Mouse (Mus musculus) lung, postnatal 4 days (tissue): ENCODE results near the gene Son.
A peak's percentile ranks its signal among the peaks of the same experiment; 100 is the strongest.

ENCODE experiments used
- DNase-seq, 2 experiments: peaks; one replicate each; pipeline ENCODE4 v3.0.0; 2021

The Son gene

DNA sequence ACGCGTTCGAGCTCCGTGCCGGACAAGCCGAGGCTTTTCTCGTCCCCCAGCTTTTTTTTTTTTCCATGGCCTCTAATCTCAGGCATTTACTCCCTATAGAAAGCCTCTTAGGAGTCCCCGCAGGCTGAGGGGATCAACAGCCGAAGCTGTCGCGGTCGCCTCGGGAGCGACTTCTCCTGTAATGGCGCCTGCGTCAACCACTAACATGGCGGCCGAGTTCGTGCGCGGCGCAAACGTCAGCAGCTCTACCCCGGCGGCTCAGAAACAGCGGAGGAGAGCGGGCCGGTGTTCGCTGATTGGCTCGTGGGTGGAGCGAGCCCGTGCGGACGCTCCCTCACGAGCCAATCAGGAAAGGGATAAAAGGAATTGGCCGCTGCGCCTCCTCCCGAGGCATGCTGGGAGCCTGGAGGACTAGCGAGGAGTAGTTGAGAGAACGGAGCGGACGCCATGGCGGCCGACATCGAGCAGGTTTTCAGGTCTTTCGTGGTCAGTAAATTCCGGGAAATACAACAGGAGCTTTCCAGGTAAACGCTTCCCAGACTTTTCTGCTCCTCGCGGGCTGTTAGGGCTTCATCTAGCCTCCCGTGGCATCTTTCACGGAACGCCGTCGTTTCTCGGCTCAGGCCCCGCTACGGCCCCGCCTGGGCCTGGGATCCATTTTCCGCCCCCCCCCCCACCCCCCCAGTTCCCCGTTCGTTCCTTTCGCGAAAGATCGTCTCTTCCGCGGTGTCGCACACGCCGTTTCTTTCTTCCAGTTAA, at the start of gene Son:
TSS of gene Son (plus strand) at position 46 of the 759 bp plus-strand sequence.
- peak; percentile 96 to 99 for DNase-seq

DNA sequence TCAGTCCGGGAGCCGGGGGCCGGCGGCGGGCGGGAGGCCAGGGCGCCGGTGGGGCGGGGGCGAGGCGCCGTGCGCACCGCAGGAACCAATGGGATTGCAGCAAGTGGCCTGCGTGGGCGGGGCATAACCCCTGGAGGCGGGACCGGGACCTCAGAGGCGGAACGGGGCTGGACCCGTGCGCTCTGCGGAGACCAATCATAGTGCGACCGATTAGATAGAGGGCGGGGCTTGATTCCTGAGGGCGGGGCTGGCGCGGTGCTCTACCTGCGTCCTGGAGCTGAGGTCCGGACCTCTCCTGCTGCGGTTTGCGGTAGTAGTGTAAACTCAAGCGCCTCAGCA, 49.7 kb upstream of the Son start, which contains the start of gene Tmem50b:
TSS of gene Tmem50b (minus strand) at position 129 of the 339 bp plus-strand sequence.
- DNase-seq = peak; percentile 99

DNA sequence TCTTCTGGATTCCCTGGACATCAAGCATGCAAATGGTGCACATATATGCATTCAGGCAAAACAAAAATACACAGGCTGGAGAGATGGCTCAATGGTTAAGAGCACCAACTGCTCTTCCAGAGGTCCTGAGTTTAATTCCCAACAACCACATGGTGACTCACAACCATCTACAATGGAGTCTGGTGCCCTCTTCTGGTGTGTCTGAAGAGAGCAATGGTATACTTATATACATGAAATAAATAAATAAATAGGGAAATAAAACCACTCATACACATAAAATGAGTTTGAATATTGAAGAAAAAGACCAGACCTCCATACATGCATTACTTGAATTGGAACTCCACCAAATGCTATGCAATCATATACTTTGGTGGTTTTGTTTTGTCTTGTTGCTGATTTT, 48.1 kb upstream of the Son start:
- DNase-seq = no peak

DNA sequence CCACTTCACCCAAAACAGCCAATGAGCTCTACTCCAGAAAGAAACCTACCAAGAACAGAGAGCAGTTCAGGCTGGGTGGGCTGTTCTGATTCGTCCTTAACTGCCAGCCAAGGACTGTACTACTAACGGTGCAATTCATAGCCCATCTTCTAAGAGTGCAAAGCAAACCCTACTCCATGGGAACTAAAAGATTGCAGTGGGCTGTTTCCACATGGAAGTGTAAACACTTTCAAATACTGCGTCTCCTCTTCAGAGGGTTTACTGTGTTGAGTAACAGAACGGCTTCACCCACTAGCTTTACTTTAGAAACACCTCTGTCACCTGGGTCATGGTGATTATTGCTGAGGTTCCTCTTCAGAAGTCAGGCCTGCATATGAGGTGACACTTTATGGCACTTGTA, 46.2 kb upstream of the Son start:
- no peak for DNase-seq

DNA sequence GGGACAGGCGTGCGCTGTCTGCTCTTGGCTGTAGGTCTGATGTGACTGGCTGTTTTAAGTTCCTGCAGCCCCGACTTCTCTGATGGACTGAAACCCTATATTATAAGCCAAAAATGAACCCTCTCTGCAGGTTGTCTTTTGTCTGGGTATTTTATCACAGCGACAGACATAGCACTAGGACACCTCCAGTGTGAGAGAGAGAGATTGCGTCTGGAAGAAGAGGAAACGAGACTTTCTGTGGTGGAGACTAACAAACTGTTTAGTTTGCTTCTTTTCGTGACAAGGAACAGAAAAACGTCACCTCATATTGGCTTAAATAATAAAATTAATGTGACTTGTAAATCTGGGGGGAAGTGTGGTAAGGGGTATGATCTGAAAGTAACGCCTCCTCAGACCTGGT, 45.6 kb upstream of the Son start:
- no peak for DNase-seq

DNA sequence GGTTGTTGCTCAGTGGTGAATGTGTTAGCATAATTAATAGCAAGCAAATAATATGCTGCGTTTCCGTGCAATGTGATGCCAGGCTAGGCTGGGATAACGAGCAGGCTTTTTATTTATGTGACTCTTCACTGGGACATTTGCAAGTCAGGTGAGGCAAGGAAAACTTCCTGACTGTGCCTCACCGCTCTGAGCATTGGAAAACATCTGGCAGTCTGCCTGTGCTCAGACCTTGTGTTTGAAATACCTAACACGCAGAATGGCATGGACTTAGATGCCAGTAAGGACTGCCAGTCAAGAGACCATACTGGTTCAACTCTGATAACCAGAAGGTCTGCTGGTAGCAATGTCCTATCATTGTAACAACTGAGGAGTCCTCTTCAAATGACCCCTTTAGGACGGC, 42.1 kb upstream of the Son start:
- no peak for DNase-seq

DNA sequence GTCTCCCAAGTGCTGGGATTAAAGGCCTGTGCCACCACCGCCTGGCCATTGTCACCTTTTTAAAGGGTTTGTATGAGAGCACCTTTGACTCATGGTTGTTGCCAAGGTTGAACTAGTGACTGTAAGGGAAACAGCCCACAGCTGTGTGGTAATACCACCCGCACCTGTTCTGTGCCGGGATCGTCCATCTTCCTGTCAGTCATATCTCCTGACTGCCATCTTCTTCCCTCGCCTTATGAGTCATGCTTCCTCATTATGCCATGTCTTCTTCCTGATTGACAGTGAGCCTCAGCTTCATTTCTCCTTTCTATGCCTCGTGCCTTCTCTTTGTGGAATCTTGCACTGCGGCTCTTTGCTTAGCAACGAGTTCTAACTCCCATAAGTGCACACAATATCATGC, 40.3 kb upstream of the Son start:
- DNase-seq = no peak

DNA sequence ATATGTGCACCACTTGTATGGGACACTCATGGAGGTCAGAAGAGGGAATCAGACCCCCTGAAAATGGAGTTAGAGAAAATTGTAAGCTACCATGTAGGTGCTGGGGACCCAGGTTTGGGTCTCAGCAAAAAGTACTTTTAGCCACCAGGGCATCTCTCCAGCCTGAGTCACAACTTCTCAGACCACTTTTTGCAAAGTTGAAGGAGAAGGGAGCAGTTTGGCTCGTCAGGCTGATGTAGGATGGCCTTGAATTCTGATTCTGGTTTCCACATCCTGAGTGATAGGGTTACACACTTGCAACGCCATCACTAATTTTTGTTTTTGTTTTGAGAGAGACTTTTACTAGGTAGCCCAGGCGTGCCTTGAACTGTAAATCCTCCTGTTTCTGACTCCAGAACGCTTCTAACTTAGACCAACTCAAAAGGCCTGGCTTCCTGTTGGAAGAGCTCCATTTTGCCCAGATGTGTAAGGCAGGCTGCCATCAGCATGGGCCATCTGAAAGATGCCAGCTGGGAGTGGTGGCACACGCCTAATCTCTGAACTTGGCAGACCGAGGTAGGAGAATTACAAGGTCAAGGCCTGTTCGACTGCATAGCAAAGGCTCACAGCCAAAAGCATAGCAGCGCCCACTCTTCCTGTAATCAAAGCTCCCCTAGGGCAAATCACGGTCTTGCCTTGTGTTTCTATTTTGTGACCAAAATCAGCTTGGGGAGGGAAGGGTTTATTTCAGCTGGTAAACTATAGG, 37.6 kb upstream of the Son start:
- DNase-seq = peak; percentile 26 to 75

DNA sequence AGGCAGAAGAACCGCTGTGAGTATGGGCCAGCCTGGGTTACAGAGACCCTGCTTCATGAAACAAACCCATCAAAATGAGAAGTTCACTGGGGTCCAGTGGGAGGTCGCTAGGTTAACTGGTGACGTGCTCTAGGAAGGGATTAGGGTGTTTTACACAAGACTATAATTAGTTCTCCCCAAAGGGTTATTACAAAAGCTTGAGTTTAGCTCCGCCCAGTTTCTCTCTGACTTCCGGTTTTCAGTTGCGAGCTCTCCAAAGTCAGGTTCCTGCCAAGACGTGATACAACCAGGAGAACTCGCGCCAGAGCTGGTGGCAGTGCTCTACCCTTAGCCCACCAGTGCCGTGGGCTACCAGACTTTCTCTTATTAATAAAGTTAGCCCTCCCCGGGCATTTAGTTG, 36.1 kb upstream of the Son start:
- DNase-seq = peak in 1 of 2 experiments; percentile 35

DNA sequence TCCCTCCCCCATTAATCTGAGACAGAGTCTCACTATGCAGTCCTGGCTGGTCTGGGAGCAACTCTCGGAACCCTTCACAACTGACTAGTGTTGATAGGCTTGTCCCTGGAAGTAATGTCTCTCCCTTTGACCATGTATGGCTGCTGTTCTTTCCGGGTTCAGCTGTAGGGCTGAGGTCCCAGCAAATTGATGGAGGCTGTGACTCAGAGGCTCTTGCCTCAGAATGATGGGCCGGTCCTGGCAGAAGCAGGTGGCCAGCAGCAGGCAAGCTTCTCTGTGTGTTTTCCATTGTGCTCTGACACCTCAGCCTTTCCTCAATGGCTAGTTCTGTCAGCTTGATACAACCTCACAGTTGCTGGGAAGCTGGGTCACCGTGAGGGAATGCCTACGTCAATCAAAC, 34.8 kb upstream of the Son start:
- DNase-seq = no peak

DNA sequence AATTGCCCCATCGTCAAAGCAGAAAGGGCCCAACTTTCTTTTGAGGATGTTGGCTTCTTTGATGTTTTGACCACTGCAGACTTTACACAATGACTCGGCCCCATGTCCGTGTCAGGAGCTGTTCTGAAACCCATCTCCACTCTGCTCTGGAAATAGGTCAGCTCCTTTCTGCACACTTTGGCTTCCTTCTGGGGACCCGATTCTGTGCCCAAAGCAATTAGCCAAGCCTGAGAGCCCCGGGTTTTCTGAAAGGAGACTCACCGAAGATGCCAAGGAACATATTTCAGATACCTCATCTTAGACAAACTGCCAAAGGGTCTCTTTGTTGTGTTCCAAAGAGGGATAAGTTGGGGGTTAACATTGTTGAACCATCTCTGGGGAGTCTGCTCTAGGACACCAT, 32.8 kb upstream of the Son start:
- DNase-seq = no peak

DNA sequence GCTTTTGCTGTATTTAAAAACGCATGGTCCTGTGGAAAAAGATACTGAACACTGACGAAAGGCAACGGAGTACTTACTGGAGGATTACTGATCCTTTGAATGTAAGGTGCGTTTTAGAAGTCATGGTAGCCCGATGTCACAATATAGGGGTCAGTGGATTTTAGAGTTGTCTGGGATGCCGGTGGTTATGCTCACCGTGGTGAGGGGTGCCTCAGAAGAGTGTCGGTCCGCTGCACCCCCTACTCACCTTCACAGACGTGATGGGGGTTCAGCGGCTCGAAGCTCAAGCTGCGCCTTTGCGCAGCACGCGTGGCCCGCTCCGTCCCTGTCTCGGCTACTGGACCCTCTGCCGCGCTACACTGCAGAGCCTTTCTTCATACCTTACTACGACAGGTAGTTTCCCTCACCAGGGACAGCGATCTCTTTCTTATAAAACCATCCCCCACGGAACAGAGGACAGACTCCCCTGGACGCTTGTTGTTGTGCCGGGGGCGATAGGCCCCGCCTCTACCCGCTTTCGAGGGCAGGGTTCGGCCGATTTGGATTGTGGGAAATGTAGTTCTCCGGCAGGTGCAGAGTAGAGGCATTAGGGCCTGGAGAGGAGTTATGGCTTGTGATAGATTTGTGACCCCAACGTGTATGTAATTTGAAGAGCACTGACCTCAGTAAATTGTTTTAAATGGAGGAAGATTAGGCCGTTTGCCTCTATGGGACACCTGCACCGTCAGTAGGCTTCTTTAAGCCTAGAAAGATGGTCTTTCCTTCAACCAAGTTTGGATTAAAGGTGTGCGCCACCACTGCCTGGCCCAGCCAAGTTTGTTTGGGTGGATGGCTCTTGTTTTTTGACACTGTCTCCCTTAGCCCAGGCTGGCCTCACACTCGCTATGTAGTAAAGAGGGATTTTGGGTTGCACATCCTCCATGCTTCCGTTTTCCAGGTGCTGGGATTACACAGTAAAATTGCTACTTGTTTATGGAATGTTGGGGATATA, 28.5 kb upstream of the Son start, which contains the start of gene Dnajc28:
TSS of gene Dnajc28 (minus strand) at position 516 of the 991 bp plus-strand sequence.
- peak; percentile 81 to 86 for DNase-seq

DNA sequence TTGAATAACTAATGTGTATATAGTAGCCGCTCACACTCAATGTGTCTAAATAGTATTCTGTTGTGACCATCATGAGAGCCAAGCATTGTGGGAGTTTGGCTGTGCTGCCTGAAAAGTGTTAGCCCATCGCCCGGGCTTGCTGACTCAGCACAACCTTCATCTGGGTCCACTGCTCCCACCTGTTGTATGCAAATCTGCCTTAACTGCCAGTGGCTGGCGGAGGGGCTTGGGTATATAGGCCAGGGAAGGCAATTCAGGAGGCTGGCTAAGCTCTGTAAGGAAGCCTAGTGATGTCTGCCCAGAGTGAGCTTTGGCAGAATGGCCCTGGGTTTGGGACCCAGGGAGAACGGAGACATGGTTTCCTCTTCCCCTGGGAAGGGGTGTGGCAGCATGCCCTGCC, 27.1 kb upstream of the Son start:
- no peak for DNase-seq

DNA sequence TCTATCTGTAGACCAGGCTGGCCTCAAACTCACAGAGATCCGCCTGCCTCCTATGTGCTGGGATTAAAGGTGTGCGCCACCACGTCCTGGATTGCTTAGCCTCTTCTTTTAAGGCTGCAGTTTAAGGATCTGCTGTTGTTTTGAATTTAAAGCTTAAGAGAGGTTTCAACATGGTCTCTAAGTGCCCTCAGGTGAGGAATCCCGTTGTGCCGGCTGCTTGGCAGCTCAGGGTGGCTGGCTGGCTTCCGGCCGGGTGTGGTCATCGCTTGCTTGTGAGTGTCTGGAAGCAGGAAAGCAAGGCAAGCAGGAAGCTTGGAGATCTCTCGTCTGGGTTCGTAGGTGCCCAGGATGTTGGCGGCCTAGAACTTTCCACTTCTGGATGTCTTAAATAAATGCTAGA, 26.3 kb upstream of the Son start:
- peak; percentile 77 to 90 for DNase-seq

DNA sequence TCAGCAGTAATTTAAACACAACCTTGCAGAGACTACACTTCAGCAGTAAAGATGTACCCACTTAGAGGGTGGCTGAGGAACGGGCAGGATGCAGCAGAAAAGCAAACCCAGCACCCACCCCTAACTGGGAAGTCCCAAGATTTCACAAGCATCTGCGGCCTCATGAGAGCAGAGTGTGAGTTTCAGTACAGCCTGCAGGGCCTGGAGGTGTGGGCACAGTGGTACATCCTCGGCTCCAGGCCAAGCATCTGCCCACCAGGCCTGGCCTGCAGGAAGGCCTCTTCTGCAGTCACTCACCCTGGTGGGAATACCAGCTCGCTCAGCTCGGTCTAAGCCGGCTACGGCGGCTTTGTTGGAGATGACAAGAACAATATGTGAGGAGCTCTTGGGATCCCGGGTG, 24.2 kb upstream of the Son start:
- no peak for DNase-seq

DNA sequence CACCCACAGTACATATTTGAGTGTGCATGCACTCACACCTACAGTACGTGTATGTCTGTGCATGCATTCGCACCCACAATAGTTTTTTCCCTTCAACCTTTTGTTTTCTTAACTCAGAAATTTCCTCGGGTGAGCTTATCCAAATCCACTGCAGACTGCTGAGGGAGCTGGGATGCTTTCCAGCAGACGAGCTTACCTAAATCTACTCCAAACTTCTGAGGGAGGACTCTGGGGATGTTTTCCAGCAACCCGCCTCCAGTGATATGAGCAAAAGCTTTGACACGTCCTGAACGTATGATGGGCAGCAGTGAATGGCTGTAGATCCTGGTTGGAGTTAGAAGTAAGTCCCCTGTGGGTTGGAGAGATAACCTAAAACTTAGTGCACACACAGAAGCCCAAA, 19.5 kb upstream of the Son start:
- no peak for DNase-seq

DNA sequence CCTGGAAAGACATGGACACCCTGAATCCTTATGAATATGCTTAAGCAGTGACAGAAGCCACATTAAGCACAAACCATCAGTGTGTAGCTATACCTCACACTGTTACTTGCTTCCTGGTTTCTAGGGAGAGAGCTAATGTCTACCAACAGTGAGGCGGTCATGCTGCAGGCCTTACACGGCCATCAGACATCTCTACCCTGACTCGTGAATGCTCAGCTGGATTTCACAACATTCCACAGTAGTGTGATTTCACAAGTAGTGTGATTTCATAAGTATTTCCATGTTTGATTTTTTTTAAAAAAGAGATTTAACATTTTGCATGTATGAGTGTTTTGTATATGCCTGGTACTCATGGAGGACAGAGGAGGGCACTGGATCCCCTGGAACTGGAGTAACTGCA, 18.6 kb upstream of the Son start:
- DNase-seq = no peak

DNA sequence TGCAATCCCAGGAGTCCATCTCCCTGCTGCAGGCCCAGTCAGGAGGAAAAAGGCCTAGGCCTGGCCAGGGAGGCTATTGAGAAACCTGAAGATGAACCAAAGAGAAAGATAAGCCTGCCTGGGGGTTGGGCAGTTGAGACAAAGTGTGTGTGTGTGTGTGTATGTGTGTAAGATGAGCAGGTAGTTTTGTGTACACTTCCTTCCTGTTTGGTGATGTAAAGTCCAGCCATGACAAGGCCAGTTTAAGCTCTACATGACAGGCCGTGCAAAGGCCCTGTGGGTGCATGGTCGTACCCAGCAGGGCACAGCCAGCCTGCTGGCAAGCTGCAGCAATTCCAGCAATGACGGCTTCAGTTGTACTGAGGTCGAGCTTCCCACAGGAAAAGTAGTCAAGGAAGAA, 17.6 kb upstream of the Son start:
- DNase-seq = no peak

DNA sequence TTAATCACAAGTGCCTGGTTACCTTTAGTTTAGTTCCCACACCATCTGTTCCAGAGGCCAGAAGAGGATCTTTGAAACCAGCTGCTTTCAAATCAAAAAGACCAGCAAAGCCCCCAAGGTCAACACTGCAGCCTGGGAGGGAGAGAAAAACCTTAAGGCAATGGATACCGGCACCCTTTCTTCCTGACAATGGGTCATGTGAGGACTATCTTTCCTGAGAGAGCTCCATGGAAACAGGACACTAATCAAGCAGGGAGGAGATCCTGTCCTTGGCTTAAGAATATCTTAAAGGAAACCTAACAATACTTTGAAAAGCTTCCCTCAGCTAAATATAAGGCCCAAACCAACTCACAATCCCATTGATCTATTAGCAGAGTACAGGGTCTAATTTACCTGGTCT, 16.7 kb upstream of the Son start:
- no peak for DNase-seq

DNA sequence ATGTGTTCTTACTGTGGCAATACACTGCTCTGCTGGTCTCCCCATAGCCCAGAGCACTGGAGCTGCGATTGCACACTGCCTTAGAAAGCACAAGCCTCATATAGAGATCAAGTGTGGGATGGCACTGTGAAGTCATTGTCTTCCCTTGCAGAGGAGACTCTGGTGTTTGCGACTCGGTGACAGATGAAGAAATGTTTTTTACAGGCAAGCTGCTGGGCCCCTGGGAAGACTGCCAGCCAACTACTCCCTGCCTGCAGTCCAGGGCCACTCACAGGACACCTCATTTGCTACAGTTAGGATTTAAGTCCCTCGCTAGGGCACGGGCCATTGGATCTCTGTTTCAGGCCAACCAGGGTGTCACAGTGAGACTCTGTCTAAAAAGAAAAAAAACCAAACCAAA, 14.9 kb upstream of the Son start:
- DNase-seq = peak; percentile 31 to 82

DNA sequence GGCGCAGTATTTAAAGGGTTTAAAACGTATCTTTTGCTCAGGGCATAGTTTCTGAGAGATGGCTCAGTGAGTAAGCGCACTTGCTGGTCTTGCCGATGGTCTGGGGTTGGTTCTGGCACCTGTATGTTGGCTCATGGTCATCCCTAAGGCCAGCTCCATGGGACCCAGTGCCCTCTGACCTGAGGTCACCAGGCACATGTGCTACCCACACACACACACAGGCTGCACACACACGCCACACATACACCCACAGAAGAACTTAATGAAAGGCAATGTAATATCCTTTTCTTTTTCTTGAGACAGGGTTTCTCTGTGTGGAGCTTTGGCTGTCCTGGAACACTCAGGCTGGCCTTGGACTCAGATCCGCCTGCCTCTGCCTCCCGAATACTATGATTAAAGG, 14.4 kb upstream of the Son start:
- no peak for DNase-seq

DNA sequence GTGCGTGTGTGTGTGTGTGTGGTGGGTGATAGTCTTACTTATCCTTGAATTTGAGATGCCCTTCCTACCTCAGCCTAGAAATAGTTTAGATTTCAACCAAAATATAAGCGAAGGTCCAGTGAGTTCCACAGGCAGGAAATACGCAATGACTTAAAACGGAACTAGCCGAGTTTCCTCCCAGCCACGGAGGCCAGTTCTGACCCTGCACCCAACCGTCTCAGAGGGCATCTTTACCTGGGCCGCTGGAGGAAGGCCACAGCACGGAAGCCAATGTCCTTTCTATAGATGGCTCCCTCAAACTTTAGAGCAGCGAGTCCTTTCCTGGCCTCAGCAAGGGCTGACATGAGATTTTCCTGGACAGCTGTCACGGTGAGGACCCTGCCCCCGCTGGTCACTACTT, 13.7 kb upstream of the Son start:
- DNase-seq = no peak

DNA sequence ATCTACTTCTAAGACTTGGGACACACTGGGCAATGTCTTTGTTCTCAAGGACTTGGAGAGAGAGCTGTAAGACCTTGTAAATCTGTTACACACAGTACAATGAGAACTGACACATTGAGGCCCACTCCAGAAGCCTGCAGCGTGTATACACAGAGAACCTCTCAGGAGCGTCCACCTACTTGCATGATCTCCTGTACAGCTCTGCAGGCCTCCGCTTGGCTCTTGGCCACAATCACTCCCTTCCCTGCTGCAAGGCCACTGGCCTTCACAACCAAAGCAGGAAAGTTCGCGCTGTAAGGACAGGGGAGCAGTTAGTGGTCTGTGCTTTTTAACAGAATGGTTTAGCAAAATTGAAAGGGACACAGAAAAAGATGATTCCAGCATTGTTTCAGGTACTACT, 8.1 kb upstream of the Son start:
- DNase-seq = no peak
